Mouse (Mus musculus) embryonic fibroblast, embryonic 13.5 days (primary cell): ENCODE data around the gene Cyth2. TPM values are rescaled to one million over a fixed set of nuclear protein-coding genes. Genes with fewer than 3 reads are reported as not detected.

Source experiments
- H3K27ac ChIP-seq: 2 replicates; pipeline ENCODE4 v1.5.1; 2012; ENCODE audit warnings: low read length, control low read depth, inconsistent platforms; ENCODE audit not compliant: insufficient read depth
- H3K4me1 ChIP-seq: 2 replicates; pipeline ENCODE4 v1.6.1; 2011; ENCODE audit warnings: low read length; ENCODE audit not compliant: control insufficient read depth, insufficient read depth
- H3K4me3 ChIP-seq: 2 replicates; pipeline ENCODE4 v1.5.1; 2011; ENCODE audit warnings: mild to moderate bottlenecking, control low read depth, low read length; ENCODE audit not compliant: insufficient read depth
- CTCF ChIP-seq: IDR thresholded peaks from 2 replicates; pipeline ENCODE4 v1.5.1; 2011; ENCODE audit warnings: mild to moderate bottlenecking, control low read depth, low read length, moderate library complexity, borderline replicate concordance; ENCODE audit not compliant: insufficient read depth
- POLR2A ChIP-seq: IDR thresholded peaks from 2 replicates; pipeline ENCODE4 v1.6.1; 2011; ENCODE audit warnings: low read depth, mild to moderate bottlenecking, control low read depth, low read length, moderate library complexity
- polyA plus RNA-seq: library from polyadenylated mRNA; stranded (reverse); fragments of >200 nt; gene quantifications from 2 replicates; pipeline ENCODE4 v1.2.4, GENCODE M21; 2011; ENCODE audit warnings: low read depth; ENCODE audit not compliant: missing spikeins, insufficient read length

Cyth2 gene
- polyA plus RNA-seq, 1 experiment, result 63.7 TPM

GRCm38 (mm10) chr7:45814841-45815240 lies 460 bp upstream of the Cyth2 start:
- no peak overlapping the region for H3K27ac ChIP-seq
- H3K4me1 ChIP-seq, result peaks cover 6% of the 10 kb centered on the region; the same call in 1 of the 2 replicates
- H3K4me3 ChIP-seq, result no peak overlapping the region
- TF ChIP-seq POLR2A, result no peak
- TF ChIP-seq CTCF, result no peak

DNA sequence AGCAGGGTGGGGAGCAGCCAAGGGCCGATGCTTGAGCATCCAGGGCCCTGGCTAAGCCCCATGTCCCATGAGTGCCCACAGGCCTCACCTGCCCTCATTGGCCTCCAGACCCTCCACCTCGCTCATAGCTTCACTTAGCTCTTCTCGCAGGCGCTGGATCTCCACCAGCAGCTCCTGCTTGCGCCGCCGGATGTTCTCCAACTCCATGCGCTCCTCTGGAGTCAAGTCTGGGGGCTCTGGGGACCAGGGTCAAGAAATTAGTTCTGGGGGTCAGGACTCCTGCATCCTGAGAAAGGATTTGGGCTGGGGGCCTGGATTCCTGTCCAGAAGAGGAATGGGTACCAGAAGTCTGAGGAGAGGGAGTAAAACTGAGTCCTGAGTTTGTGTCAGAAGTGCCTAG lies 1.5 kb downstream of the Cyth2 start:
- H3K27ac ChIP-seq, result no peak overlapping the region
- no peak for TF ChIP-seq CTCF
- no peak for TF ChIP-seq POLR2A
- peaks cover 6% of the 10 kb centered on the region; the same call in 1 of the 2 replicates for H3K4me1 ChIP-seq
- peak overlapping the region; percentile 98 for H3K4me3 ChIP-seq

DNA sequence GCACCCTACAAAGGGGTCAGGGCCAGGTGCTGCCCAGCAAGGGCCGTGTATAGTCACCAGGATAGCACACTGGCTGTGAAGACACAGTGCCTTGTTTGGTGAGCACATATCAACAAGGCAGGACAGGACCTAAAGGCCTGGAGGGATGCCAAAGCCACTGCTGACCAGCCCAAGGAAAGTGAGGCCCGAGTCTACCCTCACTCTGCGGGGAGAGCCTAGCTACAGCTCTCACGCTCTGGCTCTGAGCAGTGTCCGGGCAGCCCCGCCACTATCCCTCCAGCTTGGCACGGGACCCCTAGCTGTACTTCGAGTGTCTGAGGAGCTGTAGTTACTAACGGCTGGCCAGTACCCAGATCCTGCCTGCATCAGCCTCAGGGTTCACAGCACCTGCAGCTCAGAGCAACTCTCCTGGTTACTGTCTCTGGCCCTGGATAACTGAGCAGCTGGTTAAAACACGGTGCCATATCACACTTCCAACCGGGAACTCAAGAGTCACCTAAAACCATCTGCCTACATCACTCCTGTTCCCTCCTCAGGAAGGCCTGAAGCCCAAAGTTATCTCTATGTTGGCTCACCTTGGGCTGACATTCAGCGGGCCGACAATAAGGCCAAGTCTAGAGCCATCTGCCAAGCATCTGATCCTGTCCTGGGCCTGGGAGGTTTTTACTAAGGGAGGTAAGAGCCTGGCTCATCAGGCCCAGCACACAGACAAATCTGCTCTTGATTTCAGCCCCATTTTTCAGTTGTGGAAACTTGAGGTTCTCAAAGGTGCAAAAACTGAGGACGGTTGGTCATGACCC lies 4.9 kb downstream of the Cyth2 start:
- H3K4me3 ChIP-seq, result no peak overlapping the region
- TF ChIP-seq CTCF (no peak), POLR2A (no peak)
- H3K4me1 ChIP-seq, result peaks cover 6% of the 10 kb centered on the region; the same call in 1 of the 2 replicates
- no peak overlapping the region for H3K27ac ChIP-seq

DNA sequence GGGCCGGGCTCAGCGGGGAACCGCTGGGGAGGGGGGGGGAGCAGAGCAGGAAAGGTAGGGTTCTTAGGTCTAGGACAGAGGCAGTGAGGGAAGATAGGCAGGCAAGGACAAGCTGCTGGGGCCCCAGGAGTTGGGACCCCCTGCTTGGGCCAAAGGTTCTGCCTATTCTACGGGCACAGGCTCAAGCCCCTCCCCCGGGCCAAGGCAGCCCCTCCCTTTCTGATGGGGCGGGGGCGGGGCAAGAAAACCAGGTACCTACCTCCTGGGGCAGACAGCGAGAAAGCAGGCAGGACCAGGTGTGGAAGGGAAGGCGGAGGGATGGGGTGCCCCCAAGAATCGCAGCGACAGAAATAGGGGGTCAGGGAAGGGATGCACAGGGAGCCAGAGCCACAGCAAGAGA lies 5.9 kb downstream of the Cyth2 start:
- TF ChIP-seq CTCF, result no peak
- no peak for TF ChIP-seq POLR2A
- peaks cover 6% of the 10 kb centered on the region; the same call in 1 of the 2 replicates for H3K4me1 ChIP-seq
- no peak overlapping the region for H3K4me3 ChIP-seq
- no peak overlapping the region for H3K27ac ChIP-seq

DNA sequence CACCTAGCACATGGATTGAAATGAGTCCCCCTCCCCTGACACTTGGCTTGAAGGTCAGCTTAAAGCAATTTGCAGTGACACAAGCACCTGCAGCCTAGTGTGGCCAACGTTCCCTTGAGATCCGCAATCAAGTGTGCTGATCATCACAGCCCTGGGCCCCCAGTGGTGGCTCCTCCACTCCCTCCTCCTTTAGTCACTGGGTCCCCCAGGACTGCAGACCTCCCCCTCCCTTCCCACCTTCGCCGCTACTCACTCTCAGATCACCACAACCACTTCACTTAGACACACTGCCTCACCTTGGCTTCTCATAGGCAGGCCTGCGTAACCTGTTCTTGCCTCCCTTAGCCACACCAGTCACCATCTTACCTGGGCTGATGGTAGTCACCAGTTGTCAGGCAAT lies 8.4 kb downstream of the Cyth2 start:
- TF ChIP-seq CTCF (no peak), POLR2A (no peak; the same call in 1 of the 2 replicates)
- Histone ChIP-seq H3K4me1 (peaks cover 13% of the 10 kb centered on the region), H3K4me3 (no peak overlapping the region), H3K27ac (no peak overlapping the region)

DNA sequence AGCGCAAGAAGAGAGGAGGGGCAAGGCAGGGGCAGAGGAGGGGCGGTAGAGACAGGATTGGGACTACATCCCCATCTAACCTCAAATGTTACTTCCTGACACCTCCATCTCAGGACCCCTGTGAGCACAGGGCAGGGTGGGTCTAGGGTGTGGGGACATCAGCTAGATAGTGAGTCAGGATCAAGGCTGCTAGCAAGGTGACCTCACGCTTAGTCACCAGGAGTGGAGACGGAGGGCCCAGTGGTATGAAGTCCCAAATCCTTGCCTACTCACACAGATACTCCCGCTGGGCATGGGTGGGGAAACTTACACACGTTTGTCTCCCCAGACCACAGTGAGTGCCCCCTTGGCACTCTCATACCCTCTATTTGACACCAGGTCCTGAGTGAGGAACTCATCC lies 11.8 kb downstream of the Cyth2 start:
- Histone ChIP-seq H3K4me1 (peaks cover 13% of the 10 kb centered on the region), H3K4me3 (no peak overlapping the region), H3K27ac (peak overlapping the region; percentile 75)
- TF ChIP-seq CTCF (no peak), POLR2A (no peak)

GRCm38 (mm10) chr7:45801348-45801747 lies 13.0 kb downstream of the Cyth2 start:
- Histone ChIP-seq H3K4me3 (no peak overlapping the region), H3K4me1 (peaks cover 13% of the 10 kb centered on the region), H3K27ac (no peak overlapping the region)
- TF ChIP-seq POLR2A (no peak), CTCF (peak; percentile 100)

GRCm38 (mm10) chr7:45800546-45801204 lies 13.7 kb downstream of the Cyth2 start:
- H3K27ac ChIP-seq, result no peak overlapping the region
- H3K4me3 ChIP-seq, result no peak overlapping the region
- TF ChIP-seq CTCF, result no peak
- TF ChIP-seq POLR2A, result no peak
- peaks cover 13% of the 10 kb centered on the region for H3K4me1 ChIP-seq

DNA sequence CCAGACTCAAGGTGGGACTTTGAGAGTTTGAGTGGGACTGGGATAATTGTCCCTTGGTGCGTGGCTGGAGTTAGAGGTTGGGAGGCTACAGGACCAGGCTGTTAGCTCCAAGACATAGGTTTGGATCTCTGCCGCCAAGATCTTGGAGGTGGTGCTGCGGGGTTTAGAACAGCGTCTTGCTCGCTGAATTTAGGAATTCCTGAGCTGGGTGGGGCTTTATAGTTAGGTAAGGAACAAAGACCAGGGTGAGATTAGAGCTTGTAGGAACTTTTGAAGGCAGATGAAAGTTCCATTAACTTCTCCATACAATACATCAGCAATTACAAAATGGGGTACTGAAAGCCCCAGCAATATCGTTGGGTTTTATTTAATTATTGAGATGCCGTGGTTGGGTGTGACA lies 14.4 kb downstream of the Cyth2 start:
- TF ChIP-seq POLR2A (no peak), CTCF (no peak)
- Histone ChIP-seq H3K27ac (no peak overlapping the region), H3K4me3 (no peak overlapping the region), H3K4me1 (peaks cover 13% of the 10 kb centered on the region)

GRCm38 (mm10) chr7:45798931-45799330 lies 15.4 kb downstream of the Cyth2 start:
- no peak for TF ChIP-seq CTCF
- TF ChIP-seq POLR2A, result no peak
- H3K4me3 ChIP-seq, result no peak overlapping the region
- no peak overlapping the region for H3K27ac ChIP-seq

More at GRCm38 (mm10) chr7:45798931-45799330, 15.4 kb downstream of the Cyth2 start:
- H3K4me1 ChIP-seq, result peaks cover 13% of the 10 kb centered on the region
